Mouse (Mus musculus) liver, embryonic 13.5 days (tissue): ENCODE measurements around the gene Bcl6b. TPM values are rescaled to one million over a fixed set of nuclear protein-coding genes. Genes with fewer than 3 reads are reported as not detected.
A peak's percentile ranks its signal among the peaks of the same experiment; 100 is the strongest.

Source experiments
- ATAC-seq: fragments of 200-750 bp; cut with Nextera tagmentation; 2 replicates; pipeline ENCODE4 v1.8.0; 2017; ENCODE audit warnings: low read depth, mild to moderate bottlenecking, moderate number of reproducible peaks, moderate library complexity
- DNase-seq: peaks from one replicate; pipeline ENCODE4 v3.0.0; 2022
- H3K27ac ChIP-seq: fragments of 300-500 bp; sonication (generic); 2 replicates; pipeline ENCODE4 v1.5.1; 2015; ENCODE audit warnings: moderate library complexity, mild to moderate bottlenecking, inconsistent platforms
- H3K27me3 ChIP-seq: fragments of 300-500 bp; sonication (generic); 2 replicates; pipeline ENCODE4 v1.6.1; 2015; ENCODE audit warnings: mild to moderate bottlenecking, inconsistent platforms
- H3K36me3 ChIP-seq: fragments of 300-500 bp; sonication (generic); 2 replicates; pipeline ENCODE4 v1.6.1; 2015; ENCODE audit warnings: mild to moderate bottlenecking, inconsistent platforms
- H3K4me1 ChIP-seq: fragments of 300-500 bp; sonication (generic); replicated peaks from 2 replicates; pipeline ENCODE4 v1.6.1; 2015; ENCODE audit warnings: inconsistent platforms
- H3K4me2 ChIP-seq: fragments of 300-500 bp; sonication (generic); 2 replicates; pipeline ENCODE4 v1.6.1; 2015; ENCODE audit warnings: inconsistent platforms, mild to moderate bottlenecking, moderate library complexity
- H3K4me3 ChIP-seq: fragments of 300-500 bp; sonication (generic); replicated peaks from 2 replicates; pipeline ENCODE4 v1.5.1; 2015; ENCODE audit warnings: mild to moderate bottlenecking, inconsistent platforms
- H3K9ac ChIP-seq: fragments of 300-500 bp; sonication (generic); 2 replicates; pipeline ENCODE4 v1.6.1; 2015; ENCODE audit warnings: mild to moderate bottlenecking, inconsistent platforms
- H3K9me3 ChIP-seq: fragments of 300-500 bp; sonication (generic); replicated peaks from 2 replicates; pipeline ENCODE4 v1.6.1; 2016; ENCODE audit warnings: inconsistent platforms
- WGBS: fragments of 180-500 bp; shearing (Covaris S2); methylation state at CpG from one replicate; pipeline ENCODE4 v1.1.7; 2015; ENCODE audit not compliant: insufficient replicate concordance; 5-methylcytosine and 5-hydroxymethylcytosine counted together
- polyA plus RNA-seq: library from polyadenylated mRNA; unstranded; fragments of >200 nt; fragmentation: Nextera tagmentation; extraction: Ambion mirVana; gene quantifications from 2 replicates; pipeline ENCODE4 v1.2.1, GENCODE M21; 2015

Bcl6b gene
- polyA plus RNA-seq, 1 experiment from 2014 or later = 1.6 TPM

GRCm38 (mm10) chr11:70232546-70232945 is 2.9 kb upstream of the Bcl6b start:
- H3K4me3 ChIP-seq = peak overlapping the region; percentile 27
- H3K9ac ChIP-seq = peak overlapping the region; percentile 5; the same call in 1 of the 2 replicates
- 20% methylated on average over 9 of the region's 10 CpGs for WGBS
- H3K9me3 ChIP-seq = no peaks in the 10 kb centered on the region
- peaks cover 20% of the 10 kb centered on the region for H3K36me3 ChIP-seq
- H3K27ac ChIP-seq = no peak overlapping the region
- peaks cover 85% of the 10 kb centered on the region for H3K4me1 ChIP-seq
- ATAC-seq = no peak
- H3K4me2 ChIP-seq = peak overlapping the region; percentile 42
- H3K27me3 ChIP-seq = peaks cover 28% of the 10 kb centered on the region
- no peak for DNase-seq

GRCm38 (mm10) chr11:70230239-70230727 is 685 bp upstream of the Bcl6b start:
- Histone ChIP-seq H3K9ac (peak overlapping the region; percentile 63), H3K27ac (no peak overlapping the region; the same call in 1 of the 2 replicates), H3K4me2 (peak overlapping the region; percentile 75), H3K36me3 (peaks cover 10% of the 10 kb centered on the region), H3K4me1 (peaks cover 87% of the 10 kb centered on the region), H3K27me3 (peaks cover 49% of the 10 kb centered on the region), H3K9me3 (no peaks in the 10 kb centered on the region), H3K4me3 (peak overlapping the region; percentile 53)
- DNase-seq (peak; percentile 80), ATAC-seq (peak; percentile 60)
- under 1% methylated on average over 32 of the region's 32 CpGs for WGBS

DNA sequence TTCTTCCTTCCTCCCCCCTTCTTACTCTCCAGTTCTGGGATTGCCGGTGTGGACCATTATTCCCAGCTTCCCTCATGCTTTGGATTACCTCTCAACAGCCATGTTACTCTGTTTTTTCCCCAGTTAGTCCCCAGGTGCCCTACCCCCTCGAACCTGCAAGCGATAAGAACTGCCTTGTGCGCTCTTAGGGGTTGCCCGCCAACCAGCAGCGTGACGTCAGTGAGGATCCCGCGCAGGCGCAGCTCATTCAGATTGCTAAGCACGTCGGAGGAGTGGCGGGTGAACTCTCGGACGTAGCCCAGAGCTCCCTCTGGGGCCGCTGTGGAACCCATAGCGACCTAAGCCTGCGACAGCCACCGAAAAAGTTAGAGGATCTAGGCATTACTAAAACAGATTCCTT is 770 bp downstream of the Bcl6b start:
- DNase-seq (peak; percentile 89), ATAC-seq (peak; percentile 83)
- Histone ChIP-seq H3K36me3 (no peaks in the 10 kb centered on the region), H3K27ac (peak overlapping the region; percentile 73), H3K9ac (peak overlapping the region; percentile 63), H3K4me3 (peak overlapping the region; percentile 53), H3K9me3 (no peaks in the 10 kb centered on the region), H3K4me2 (peak overlapping the region; percentile 75), H3K27me3 (peaks cover 53% of the 10 kb centered on the region), H3K4me1 (peaks cover 87% of the 10 kb centered on the region)
- WGBS = under 1% methylated on average over 19 of the region's 19 CpGs

GRCm38 (mm10) chr11:70227661-70228245 is 1.8 kb downstream of the Bcl6b start:
- Histone ChIP-seq H3K4me3 (peak overlapping the region; percentile 33; the same call in 1 of the 2 replicates), H3K27ac (no peak overlapping the region), H3K4me1 (peaks cover 90% of the 10 kb centered on the region), H3K4me2 (peak overlapping the region; percentile 75), H3K36me3 (no peaks in the 10 kb centered on the region), H3K27me3 (peaks cover 53% of the 10 kb centered on the region), H3K9ac (0 out of 2 replicates have a peak overlapping the region, but pooled peaks have one; percentile 42), H3K9me3 (no peaks in the 10 kb centered on the region)
- no peak for ATAC-seq
- no peak for DNase-seq
- WGBS = 69% methylated on average over 4 of the region's 4 CpGs

GRCm38 (mm10) chr11:70227126-70227525 is 2.5 kb downstream of the Bcl6b start:
- 41% methylated on average over 5 of the region's 5 CpGs for WGBS
- Histone ChIP-seq H3K4me2 (peak overlapping the region; percentile 75), H3K27me3 (peaks cover 53% of the 10 kb centered on the region), H3K9me3 (no peaks in the 10 kb centered on the region), H3K36me3 (no peaks in the 10 kb centered on the region), H3K4me3 (peak overlapping the region; percentile 33), H3K9ac (peak overlapping the region; percentile 42; the same call in 1 of the 2 replicates), H3K4me1 (peaks cover 90% of the 10 kb centered on the region), H3K27ac (peak overlapping the region; percentile 41; the same call in 1 of the 2 replicates)
- DNase-seq (no peak), ATAC-seq (no peak)

- WGBS = 28% methylated on average over 18 of the region's 18 CpGs
- Histone ChIP-seq H3K4me2 (peak overlapping the region; percentile 75), H3K9ac (peak overlapping the region; percentile 42; the same call in 1 of the 2 replicates), H3K36me3 (no peaks in the 10 kb centered on the region), H3K4me1 (peaks cover 94% of the 10 kb centered on the region), H3K9me3 (no peaks in the 10 kb centered on the region), H3K27me3 (peaks cover 53% of the 10 kb centered on the region), H3K27ac (no peak overlapping the region), H3K4me3 (peak overlapping the region; percentile 33)
- no peak for ATAC-seq
- no peak for DNase-seq
These were observed 3.1 kb downstream of the Bcl6b start for GRCm38 (mm10) chr11:70226602-70226890.

GRCm38 (mm10) chr11:70225798-70226601 is 3.6 kb downstream of the Bcl6b start:
- peak overlapping the region; percentile 42; the same call in 1 of the 2 replicates for H3K9ac ChIP-seq
- no peak for DNase-seq
- ATAC-seq = no peak

GRCm38 (mm10) chr11:70223724-70224123 is 5.9 kb downstream of the Bcl6b start:
- no peak for ATAC-seq

More at GRCm38 (mm10) chr11:70225798-70226601, 3.6 kb downstream of the Bcl6b start:
- Histone ChIP-seq H3K27ac (peak overlapping the region; percentile 48; the same call in 1 of the 2 replicates), H3K27me3 (peaks cover 53% of the 10 kb centered on the region), H3K4me3 (peak overlapping the region; percentile 33), H3K9me3 (no peaks in the 10 kb centered on the region), H3K4me1 (peaks cover 97% of the 10 kb centered on the region), H3K36me3 (no peaks in the 10 kb centered on the region), H3K4me2 (peak overlapping the region; percentile 75)
- 41% methylated on average over 27 of the region's 27 CpGs for WGBS

DNA sequence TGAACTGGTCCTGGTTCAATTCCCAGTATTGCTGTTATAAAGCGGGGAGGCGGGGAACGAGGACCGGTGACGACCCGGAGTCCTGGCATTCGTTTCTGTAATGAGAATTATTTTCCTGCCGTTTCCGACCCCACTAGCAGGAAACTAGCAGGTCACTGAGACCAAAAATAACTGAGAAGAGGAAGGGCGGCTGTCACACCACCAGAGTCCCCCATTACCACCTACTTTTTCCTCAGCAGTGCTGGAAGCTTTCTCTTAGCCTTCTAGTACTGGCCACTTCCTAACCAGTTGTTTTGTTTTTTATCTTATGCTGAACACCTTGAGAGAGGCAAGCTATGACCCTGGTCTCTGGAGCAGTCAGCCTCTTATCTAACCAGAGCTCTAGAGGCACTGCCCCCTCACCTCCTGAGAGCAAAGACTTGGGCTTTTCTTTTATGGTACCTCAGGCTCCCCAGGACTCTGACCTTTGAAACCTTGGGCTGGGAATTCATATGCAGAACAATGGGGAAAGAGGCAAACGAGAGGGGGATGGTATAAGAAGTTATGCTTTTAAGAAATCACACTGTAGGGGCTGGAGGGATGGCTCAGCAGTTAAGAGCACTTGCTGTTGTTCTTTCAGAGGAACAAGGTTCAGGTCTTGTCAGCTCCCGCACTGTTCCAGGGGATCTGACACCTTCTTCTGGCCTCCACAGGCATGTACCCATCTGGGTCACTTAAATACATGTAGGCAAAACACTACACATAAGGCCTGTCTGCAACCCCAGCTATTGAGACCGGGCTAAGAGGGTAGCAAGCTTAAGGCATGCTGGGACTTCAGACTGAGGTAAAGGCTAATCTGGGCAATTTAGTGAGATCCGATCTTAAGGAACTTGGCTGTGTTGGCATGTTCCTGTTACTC is 7.7 kb downstream of the Bcl6b start:
- 3% methylated on average over 14 of the region's 14 CpGs for WGBS
- peak overlapping the region; percentile 90 for H3K9ac ChIP-seq
- peak; percentile 85 for ATAC-seq
- H3K4me3 ChIP-seq = peak overlapping the region; percentile 77
- H3K9me3 ChIP-seq = no peaks in the 10 kb centered on the region
- H3K36me3 ChIP-seq = peaks cover 11% of the 10 kb centered on the region; the same call in 1 of the 2 replicates
- peak overlapping the region; percentile 99 for H3K27ac ChIP-seq
- peak; percentile 71 for DNase-seq
- H3K4me2 ChIP-seq = peak overlapping the region; percentile 97
- peaks cover 85% of the 10 kb centered on the region for H3K4me1 ChIP-seq
- H3K27me3 ChIP-seq = peaks cover 24% of the 10 kb centered on the region

More at GRCm38 (mm10) chr11:70223724-70224123, 5.9 kb downstream of the Bcl6b start:
- Histone ChIP-seq H3K4me3 (no peak overlapping the region), H3K4me2 (peak overlapping the region; percentile 13; the same call in 1 of the 2 replicates), H3K27me3 (peaks cover 36% of the 10 kb centered on the region), H3K36me3 (no peaks in the 10 kb centered on the region), H3K27ac (peak overlapping the region; percentile 65), H3K4me1 (peaks cover 97% of the 10 kb centered on the region), H3K9me3 (no peaks in the 10 kb centered on the region), H3K9ac (peak overlapping the region; percentile 46; the same call in 1 of the 2 replicates)
- 32% methylated on average over 9 of the region's 9 CpGs for WGBS
- DNase-seq = no peak

DNA sequence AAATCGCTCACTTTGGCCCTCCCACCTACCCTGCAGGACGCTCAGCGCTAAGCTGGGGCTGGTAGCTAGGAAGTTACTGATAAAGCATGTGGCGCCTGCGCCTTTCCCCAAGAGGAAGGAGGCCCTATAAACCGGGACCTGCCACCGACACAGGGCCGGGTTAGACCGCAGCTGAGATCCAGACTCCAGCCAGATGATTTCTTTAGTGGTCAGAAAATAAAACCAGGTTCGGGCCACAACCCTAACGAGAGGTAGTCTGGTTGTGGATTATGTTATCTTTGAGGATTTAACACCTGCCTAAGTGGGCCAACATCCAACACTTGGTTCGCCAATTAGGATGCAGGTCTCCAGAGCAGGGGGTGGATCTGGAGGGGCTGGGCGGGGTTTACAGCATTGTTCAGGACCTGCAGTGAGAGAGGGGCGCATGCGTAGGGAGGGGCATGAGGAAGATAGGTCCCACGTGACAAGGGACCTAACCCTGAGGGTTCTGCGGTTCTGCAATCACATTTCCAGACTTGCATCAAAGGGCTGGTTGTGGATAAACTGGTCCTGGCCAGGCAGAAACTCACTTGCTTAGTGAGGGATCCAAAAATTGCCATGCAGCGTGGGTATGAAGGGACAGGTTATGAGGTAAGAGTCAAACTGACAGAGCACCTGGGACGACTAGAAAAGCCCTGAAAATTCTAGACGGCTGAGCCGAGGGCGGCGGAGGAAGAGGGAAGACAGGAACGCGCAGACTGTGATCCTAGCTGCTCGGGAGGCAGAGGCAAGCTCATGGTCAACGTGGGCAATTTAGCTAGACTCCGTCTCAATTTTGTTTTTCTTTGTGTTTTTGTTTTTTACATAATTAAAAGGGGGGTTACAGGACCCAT is 8.6 kb downstream of the Bcl6b start, which contains the start of gene Slc16a13:
Slc16a13 (minus strand) TSS at position 334 of the 872 bp plus-strand sequence.
- H3K4me1 ChIP-seq = peaks cover 76% of the 10 kb centered on the region
- peak; percentile 95 for DNase-seq

More for the DNA sequence above, 8.6 kb downstream of the Bcl6b start, which contains the start of gene Slc16a13:
- Histone ChIP-seq H3K4me3 (peak within 1 kb of the TSS; percentile 77), H3K4me2 (peak within 1 kb of the TSS; percentile 97), H3K27ac (peak within 1 kb of the TSS; percentile 99), H3K27me3 (peaks cover 24% of the 10 kb centered on the region), H3K36me3 (peaks cover 14% of the 10 kb centered on the region; the same call in 1 of the 2 replicates), H3K9me3 (no peaks in the 10 kb centered on the region), H3K9ac (peak within 1 kb of the TSS; percentile 90)
- under 1% methylated on average over 28 of the region's 28 CpGs for WGBS
- peak; percentile 86 for ATAC-seq
